Mouse (Mus musculus) embryonic facial prominence, embryonic 15.5 days (tissue): ENCODE measurements around the gene Trim25. TPM values are rescaled to one million over a fixed set of nuclear protein-coding genes. Genes with fewer than 3 reads are reported as not detected.
"Not testable (repeated sequence)": the region's sequence is repeated elsewhere in the genome, so short reads cannot be mapped to it uniquely, and the experiment has no call there.

Experiments
- ATAC-seq: fragments of 200-750 bp; cut with Nextera tagmentation; 2 replicates; pipeline ENCODE4 v1.8.0; 2017; ENCODE audit warnings: low read depth, moderate TSS enrichment; ENCODE audit not compliant: insufficient number of reproducible peaks, low FRiP score, low TSS enrichment
- H3K27ac ChIP-seq: fragments of 300-500 bp; sonication (generic); replicated peaks from 2 replicates; pipeline ENCODE4 v1.5.1; 2015; ENCODE audit warnings: mild to moderate bottlenecking, inconsistent platforms
- H3K27me3 ChIP-seq: fragments of 300-500 bp; sonication (generic); 2 replicates; pipeline ENCODE4 v1.6.1; 2015; ENCODE audit warnings: inconsistent platforms
- H3K36me3 ChIP-seq: fragments of 300-500 bp; sonication (generic); 2 replicates; pipeline ENCODE4 v1.6.1; 2015; ENCODE audit warnings: mild to moderate bottlenecking, inconsistent platforms
- H3K4me1 ChIP-seq: fragments of 300-500 bp; sonication (generic); 2 replicates; pipeline ENCODE4 v1.6.1; 2015; ENCODE audit warnings: inconsistent platforms
- H3K4me2 ChIP-seq: fragments of 300-500 bp; sonication (generic); replicated peaks from 2 replicates; pipeline ENCODE4 v1.6.1; 2015; ENCODE audit warnings: mild to moderate bottlenecking, inconsistent platforms
- H3K4me3 ChIP-seq: fragments of 300-500 bp; sonication (generic); replicated peaks from 2 replicates; pipeline ENCODE4 v1.5.1; 2015; ENCODE audit warnings: mild to moderate bottlenecking, inconsistent platforms
- H3K9ac ChIP-seq: fragments of 300-500 bp; sonication (generic); 2 replicates; pipeline ENCODE4 v1.6.1; 2015; ENCODE audit warnings: inconsistent platforms
- H3K9me3 ChIP-seq: fragments of 300-500 bp; sonication (generic); replicated peaks from 2 replicates; pipeline ENCODE4 v1.6.1; 2016; ENCODE audit warnings: inconsistent platforms
- WGBS: fragments of 180-500 bp; shearing (Covaris S2); methylation state at CpG from one replicate; pipeline ENCODE4 v1.1.7; 2015; 5-methylcytosine and 5-hydroxymethylcytosine counted together
- polyA plus RNA-seq: library from polyadenylated mRNA; unstranded; fragments of >200 nt; fragmentation: Nextera tagmentation; extraction: Ambion mirVana; gene quantifications from 2 replicates; pipeline ENCODE4 v1.2.1, GENCODE M21; 2015

Gene Trim25
- polyA plus RNA-seq, 1 experiment from 2014 or later = 13.4 TPM

GRCm38 (mm10) chr11:89025603-89026002 lies 26.4 kb downstream of the Trim25 start:
- no peaks in the 10 kb centered on the region for H3K36me3 ChIP-seq
- no peak for ATAC-seq
- peaks cover 18% of the 10 kb centered on the region; the same call in 1 of the 2 replicates for H3K4me1 ChIP-seq
- H3K4me2 ChIP-seq = no peak overlapping the region
- 72% methylated on average over 3 of the region's 3 CpGs for WGBS
- no peaks in the 10 kb centered on the region for H3K9me3 ChIP-seq
- no peak overlapping the region for H3K4me3 ChIP-seq
- H3K9ac ChIP-seq = no peak overlapping the region
- H3K27ac ChIP-seq = no peak overlapping the region
- no peaks in the 10 kb centered on the region for H3K27me3 ChIP-seq

GRCm38 (mm10) chr11:89026117-89026516 lies 26.9 kb downstream of the Trim25 start:
- no peak overlapping the region for H3K4me3 ChIP-seq
- no peaks in the 10 kb centered on the region for H3K9me3 ChIP-seq
- 89% methylated on average over 3 of the region's 3 CpGs for WGBS
- H3K36me3 ChIP-seq = no peaks in the 10 kb centered on the region
- H3K27me3 ChIP-seq = no peaks in the 10 kb centered on the region
- H3K27ac ChIP-seq = no peak overlapping the region
- H3K4me2 ChIP-seq = no peak overlapping the region
- ATAC-seq = no peak
- H3K4me1 ChIP-seq = peaks cover 18% of the 10 kb centered on the region; the same call in 1 of the 2 replicates
- no peak overlapping the region for H3K9ac ChIP-seq

GRCm38 (mm10) chr11:89027955-89028361 lies 28.8 kb downstream of the Trim25 start:
- 47% methylated on average over 10 of the region's 10 CpGs for WGBS
- no peak for ATAC-seq
- Histone ChIP-seq H3K9me3 (no peaks in the 10 kb centered on the region), H3K27ac (no peak overlapping the region), H3K9ac (no peak overlapping the region), H3K36me3 (no peaks in the 10 kb centered on the region), H3K4me2 (no peak overlapping the region), H3K4me3 (no peak overlapping the region), H3K27me3 (no peaks in the 10 kb centered on the region), H3K4me1 (peaks cover 18% of the 10 kb centered on the region; the same call in 1 of the 2 replicates)

- H3K36me3 ChIP-seq = no peaks in the 10 kb centered on the region
- H3K4me1 ChIP-seq = peaks cover 17% of the 10 kb centered on the region; the same call in 1 of the 2 replicates
- no peak overlapping the region for H3K9ac ChIP-seq
- H3K27me3 ChIP-seq = no peaks in the 10 kb centered on the region
- no peak overlapping the region for H3K4me3 ChIP-seq
- no peaks in the 10 kb centered on the region for H3K9me3 ChIP-seq
- no peak overlapping the region for H3K27ac ChIP-seq
- no peak overlapping the region for H3K4me2 ChIP-seq
- WGBS = 54% methylated on average over 10 of the region's 10 CpGs
- ATAC-seq = no peak
Observed at GRCm38 (mm10) chr11:89028871-89029405, 29.8 kb downstream of the Trim25 start.

- no peak overlapping the region for H3K4me2 ChIP-seq
- no peak overlapping the region for H3K4me3 ChIP-seq
- H3K27ac ChIP-seq = no peak overlapping the region
- WGBS = 78% methylated on average over 6 of the region's 6 CpGs
- no peaks in the 10 kb centered on the region for H3K27me3 ChIP-seq
- H3K36me3 ChIP-seq = no peaks in the 10 kb centered on the region
- H3K4me1 ChIP-seq = 0 out of 2 replicates have a peak, but pooled peaks cover 8% of the 10 kb centered on the region
- H3K9me3 ChIP-seq = no peaks in the 10 kb centered on the region
- no peak overlapping the region for H3K9ac ChIP-seq
- ATAC-seq = no peak
Observed at GRCm38 (mm10) chr11:89030552-89030951, 31.4 kb downstream of the Trim25 start.

GRCm38 (mm10) chr11:89031189-89031588 lies 32.0 kb downstream of the Trim25 start:
- WGBS = 56% methylated on average over 1 of the region's 1 CpGs
- H3K4me1 ChIP-seq = 0 out of 2 replicates have a peak, but pooled peaks cover 8% of the 10 kb centered on the region
- H3K9me3 ChIP-seq = no peaks in the 10 kb centered on the region
- no peaks in the 10 kb centered on the region for H3K27me3 ChIP-seq
- no peak overlapping the region for H3K4me3 ChIP-seq
- ATAC-seq = no peak; the same call in 1 of the 2 replicates
- no peak overlapping the region for H3K4me2 ChIP-seq
- no peaks in the 10 kb centered on the region for H3K36me3 ChIP-seq
- no peak overlapping the region for H3K27ac ChIP-seq
- no peak overlapping the region for H3K9ac ChIP-seq

GRCm38 (mm10) chr11:89034592-89034991 lies 35.4 kb downstream of the Trim25 start:
- Histone ChIP-seq H3K36me3 (peaks cover 16% of the 10 kb centered on the region; the same call in 1 of the 2 replicates), H3K4me1 (no peaks in the 10 kb centered on the region), H3K9ac (no peak overlapping the region), H3K27me3 (no peaks in the 10 kb centered on the region), H3K4me3 (no peak overlapping the region), H3K27ac (no peak overlapping the region), H3K9me3 (no peaks in the 10 kb centered on the region), H3K4me2 (no peak overlapping the region)
- no peak for ATAC-seq

GRCm38 (mm10) chr11:89035552-89035951 lies 36.4 kb downstream of the Trim25 start:
- 81% methylated on average over 3 of the region's 3 CpGs for WGBS
- Histone ChIP-seq H3K27me3 (no peaks in the 10 kb centered on the region), H3K4me3 (no peak overlapping the region), H3K4me1 (no peaks in the 10 kb centered on the region), H3K9me3 (no peaks in the 10 kb centered on the region), H3K36me3 (peaks cover 25% of the 10 kb centered on the region), H3K27ac (no peak overlapping the region), H3K9ac (no peak overlapping the region), H3K4me2 (no peak overlapping the region)
- no peak for ATAC-seq

- Histone ChIP-seq H3K4me1 (no peaks in the 10 kb centered on the region), H3K27me3 (no peaks in the 10 kb centered on the region), H3K4me2 (no peak overlapping the region), H3K27ac (no peak overlapping the region), H3K9ac (no peak overlapping the region), H3K4me3 (no peak overlapping the region), H3K9me3 (no peaks in the 10 kb centered on the region), H3K36me3 (peaks cover 48% of the 10 kb centered on the region)
- 85% methylated on average over 6 of the region's 6 CpGs for WGBS
- no peak for ATAC-seq
Observed at GRCm38 (mm10) chr11:89038496-89038895, 39.3 kb downstream of the Trim25 start.

GRCm38 (mm10) chr11:89039325-89039724 lies 40.1 kb downstream of the Trim25 start:
- Histone ChIP-seq H3K27ac (no peak overlapping the region), H3K9me3 (no peaks in the 10 kb centered on the region), H3K27me3 (no peaks in the 10 kb centered on the region), H3K4me2 (no peak overlapping the region), H3K4me1 (no peaks in the 10 kb centered on the region), H3K36me3 (peaks cover 53% of the 10 kb centered on the region), H3K4me3 (no peak overlapping the region), H3K9ac (no peak overlapping the region)
- WGBS = 40% methylated on average over 3 of the region's 3 CpGs
- no peak for ATAC-seq

- not testable (repeated sequence) for ATAC-seq, H3K4me2 ChIP-seq, H3K4me3 ChIP-seq, H3K27ac ChIP-seq, H3K9ac ChIP-seq, H3K27me3 ChIP-seq, H3K4me1 ChIP-seq, H3K9me3 ChIP-seq
- 86% methylated on average over 6 of the region's 7 CpGs for WGBS
- H3K36me3 ChIP-seq = peaks cover 71% of the 10 kb centered on the region
Observed at GRCm38 (mm10) chr11:89041073-89041472, 41.9 kb downstream of the Trim25 start.

GRCm38 (mm10) chr11:89043046-89043445 lies 43.9 kb downstream of the Trim25 start:
- H3K4me1 ChIP-seq = no peaks in the 10 kb centered on the region
- WGBS = 88% methylated on average over 7 of the region's 7 CpGs
- no peaks in the 10 kb centered on the region for H3K27me3 ChIP-seq
- no peak overlapping the region for H3K9ac ChIP-seq
- peaks cover 75% of the 10 kb centered on the region for H3K36me3 ChIP-seq
- peaks cover 5% of the 10 kb centered on the region; the same call in 1 of the 2 replicates for H3K9me3 ChIP-seq
- no peak overlapping the region for H3K4me2 ChIP-seq
- no peak for ATAC-seq
- no peak overlapping the region for H3K4me3 ChIP-seq
- H3K27ac ChIP-seq = no peak overlapping the region
